Mouse (Mus musculus) forebrain, embryonic 14.5 days (tissue): ENCODE data around the gene Pard6a. TPM values are rescaled to one million over a fixed set of nuclear protein-coding genes. Genes with fewer than 3 reads are reported as not detected.

Experiments
- ATAC-seq: fragments of 200-750 bp; cut with Nextera tagmentation; 2 replicates; pipeline ENCODE4 v1.8.0; 2017; ENCODE audit warnings: mild to moderate bottlenecking, moderate library complexity
- DNase-seq: peaks from one replicate; pipeline ENCODE4 v3.0.0-alpha.2; 2015; ENCODE audit warnings: low spot score
- H3K27ac ChIP-seq: fragments of 300-500 bp; sonication (generic); 2 replicates; pipeline ENCODE4 v1.5.1; 2014; ENCODE audit warnings: low read depth, mild to moderate bottlenecking, control low read depth, low read length, moderate library complexity
- H3K27me3 ChIP-seq: fragments of 300-500 bp; sonication (generic); replicated peaks from 2 replicates; pipeline ENCODE4 v1.6.1; 2014; ENCODE audit warnings: low read length, control low read depth, mixed read lengths; ENCODE audit not compliant: control insufficient read depth, insufficient read depth
- H3K36me3 ChIP-seq: fragments of 300-500 bp; sonication (generic); 2 replicates; pipeline ENCODE4 v1.6.1; 2014; ENCODE audit warnings: low read length, control low read depth; ENCODE audit not compliant: control insufficient read depth, insufficient read depth
- H3K4me1 ChIP-seq: fragments of 300-500 bp; sonication (generic); 2 replicates; pipeline ENCODE4 v1.6.1; 2014; ENCODE audit warnings: antibody characterized with exemption, low read length, control low read depth; ENCODE audit not compliant: control insufficient read depth, insufficient read depth
- H3K4me2 ChIP-seq: fragments of 300-500 bp; sonication (generic); 2 replicates; pipeline ENCODE4 v1.6.1; 2014; ENCODE audit warnings: mild to moderate bottlenecking, control low read depth, low read length
- H3K4me3 ChIP-seq: fragments of 300-500 bp; sonication (generic); 2 replicates; pipeline ENCODE4 v1.5.1; 2014; ENCODE audit warnings: low read depth, low read length, control low read depth
- H3K9ac ChIP-seq: fragments of 300-500 bp; sonication (generic); 2 replicates; pipeline ENCODE4 v1.6.1; 2014; ENCODE audit warnings: mild to moderate bottlenecking, low read length, control low read depth, moderate library complexity
- H3K9me3 ChIP-seq: fragments of 300-500 bp; sonication (generic); replicated peaks from 2 replicates; pipeline ENCODE4 v1.6.1; 2016; ENCODE audit warnings: low read length, control low read depth, mixed read lengths; ENCODE audit not compliant: control insufficient read depth
- WGBS: fragments of 180-500 bp; shearing (Covaris S2); extraction: QIAGEN DNeasy Blood & Tissue Kit; methylation state at CpG from one replicate; pipeline ENCODE4 v1.1.7; 2014; 5-methylcytosine and 5-hydroxymethylcytosine counted together
- polyA plus RNA-seq: library from polyadenylated mRNA; unstranded; fragments of >200 nt; fragmentation: Nextera tagmentation; extraction: Ambion mirVana; gene quantifications from 2 replicates; pipeline ENCODE4 v1.2.1, GENCODE M21; 2014

Pard6a gene
- polyA plus RNA-seq, 1 experiment from 2014 or later = 48.1 TPM

DNA sequence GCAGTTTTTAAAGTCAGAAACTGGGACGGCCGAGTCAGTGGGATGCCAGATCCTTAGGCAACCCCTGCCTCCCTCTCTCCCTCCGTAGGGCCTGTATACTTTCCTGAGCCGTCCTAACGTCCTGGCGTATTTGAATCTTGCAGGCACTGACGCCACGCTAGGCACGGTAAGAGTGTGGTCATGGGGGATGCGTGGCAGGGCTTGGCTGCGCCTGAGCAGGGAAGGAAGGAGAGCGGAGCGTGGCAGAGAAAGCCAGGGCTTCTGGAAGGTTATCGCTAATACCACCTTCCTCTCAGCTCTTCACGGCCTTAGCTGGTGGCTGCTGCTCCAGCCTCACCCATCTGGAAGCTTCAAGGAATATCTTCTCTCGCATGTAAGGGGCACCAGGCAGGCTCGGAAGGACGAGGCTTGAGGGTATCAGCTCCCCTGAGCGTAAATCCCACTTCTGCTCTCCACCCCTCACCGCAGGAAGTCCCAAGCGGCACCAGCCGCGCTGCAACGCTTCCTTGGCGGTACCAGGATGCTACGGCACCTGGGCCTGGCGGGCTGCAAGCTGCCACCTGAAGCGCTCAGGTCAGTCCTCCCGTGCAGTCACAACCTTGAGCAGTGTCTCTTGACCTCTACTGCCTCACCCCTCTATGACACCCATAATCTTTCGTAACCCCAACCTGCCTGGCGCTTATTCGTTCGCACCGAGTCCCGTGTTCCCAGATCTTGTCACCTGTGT lies 11.5 kb upstream of the Pard6a start:
- ATAC-seq (no peak), DNase-seq (no peak)
- no peak overlapping the region for H3K27ac ChIP-seq
- peaks cover 6% of the 10 kb centered on the region; the same call in 1 of the 2 replicates for H3K36me3 ChIP-seq
- H3K4me2 ChIP-seq = no peak overlapping the region
- H3K4me1 ChIP-seq = peaks cover 5% of the 10 kb centered on the region; the same call in 1 of the 2 replicates
- no peak overlapping the region for H3K9ac ChIP-seq
- H3K27me3 ChIP-seq = no peaks in the 10 kb centered on the region
- H3K4me3 ChIP-seq = no peak overlapping the region
- WGBS = 63% methylated on average over 35 of the region's 35 CpGs
- H3K9me3 ChIP-seq = no peaks in the 10 kb centered on the region

DNA sequence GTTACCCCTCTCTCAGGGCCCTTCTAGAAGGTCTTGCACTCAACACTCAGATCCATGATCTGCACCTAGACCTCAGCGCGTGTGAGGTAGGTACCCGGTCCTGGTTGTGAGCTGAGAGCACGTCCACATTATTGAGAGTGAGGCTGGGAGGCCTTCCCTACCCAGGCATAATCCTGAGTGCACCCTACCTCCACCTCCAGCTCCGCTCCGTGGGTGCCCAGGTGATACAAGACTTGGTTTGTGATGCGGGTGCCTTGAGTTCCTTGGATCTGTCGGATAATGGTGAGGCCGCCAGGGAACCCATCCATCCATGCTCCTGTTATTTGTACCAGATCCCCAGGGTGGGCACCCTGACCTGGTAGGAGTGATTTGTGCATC lies 11.0 kb upstream of the Pard6a start:
- no peak for ATAC-seq
- DNase-seq = no peak

DNA sequence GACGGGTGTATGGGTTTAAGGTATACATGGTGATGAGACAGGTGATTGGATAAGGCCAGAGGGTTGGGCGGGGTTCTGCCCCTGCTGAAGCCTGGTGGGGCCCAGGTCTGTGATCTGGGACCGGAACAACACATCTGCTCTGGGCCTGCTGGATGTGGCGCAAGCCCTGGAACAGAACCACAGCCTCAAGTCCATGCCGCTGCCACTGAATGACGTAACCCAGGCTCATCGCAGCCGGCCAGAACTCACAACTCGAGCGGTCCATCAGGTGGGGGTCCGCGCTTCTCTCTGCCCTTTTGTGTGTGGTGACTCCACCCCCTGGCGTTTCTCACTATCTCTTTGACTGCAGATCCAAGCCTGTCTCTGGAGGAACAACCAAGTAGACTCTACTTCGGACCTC lies 10.0 kb upstream of the Pard6a start:
- peaks cover 4% of the 10 kb centered on the region; the same call in 1 of the 2 replicates for H3K36me3 ChIP-seq
- DNase-seq (no peak), ATAC-seq (no peak)
- H3K27me3 ChIP-seq = no peaks in the 10 kb centered on the region
- no peak overlapping the region for H3K4me2 ChIP-seq
- H3K9me3 ChIP-seq = no peaks in the 10 kb centered on the region
- H3K27ac ChIP-seq = no peak overlapping the region
- H3K4me1 ChIP-seq = peaks cover 7% of the 10 kb centered on the region; the same call in 1 of the 2 replicates
- no peak overlapping the region for H3K9ac ChIP-seq
- H3K4me3 ChIP-seq = no peak overlapping the region
- WGBS = 88% methylated on average over 14 of the region's 14 CpGs

More for the DNA sequence above, 11.0 kb upstream of the Pard6a start:
- Histone ChIP-seq H3K9ac (no peak overlapping the region), H3K27ac (no peak overlapping the region), H3K4me1 (peaks cover 7% of the 10 kb centered on the region; the same call in 1 of the 2 replicates), H3K27me3 (no peaks in the 10 kb centered on the region), H3K4me2 (no peak overlapping the region), H3K9me3 (no peaks in the 10 kb centered on the region), H3K36me3 (0 out of 2 replicates have a peak, but pooled peaks cover 2% of the 10 kb centered on the region), H3K4me3 (no peak overlapping the region)
- 90% methylated on average over 9 of the region's 9 CpGs for WGBS

DNA sequence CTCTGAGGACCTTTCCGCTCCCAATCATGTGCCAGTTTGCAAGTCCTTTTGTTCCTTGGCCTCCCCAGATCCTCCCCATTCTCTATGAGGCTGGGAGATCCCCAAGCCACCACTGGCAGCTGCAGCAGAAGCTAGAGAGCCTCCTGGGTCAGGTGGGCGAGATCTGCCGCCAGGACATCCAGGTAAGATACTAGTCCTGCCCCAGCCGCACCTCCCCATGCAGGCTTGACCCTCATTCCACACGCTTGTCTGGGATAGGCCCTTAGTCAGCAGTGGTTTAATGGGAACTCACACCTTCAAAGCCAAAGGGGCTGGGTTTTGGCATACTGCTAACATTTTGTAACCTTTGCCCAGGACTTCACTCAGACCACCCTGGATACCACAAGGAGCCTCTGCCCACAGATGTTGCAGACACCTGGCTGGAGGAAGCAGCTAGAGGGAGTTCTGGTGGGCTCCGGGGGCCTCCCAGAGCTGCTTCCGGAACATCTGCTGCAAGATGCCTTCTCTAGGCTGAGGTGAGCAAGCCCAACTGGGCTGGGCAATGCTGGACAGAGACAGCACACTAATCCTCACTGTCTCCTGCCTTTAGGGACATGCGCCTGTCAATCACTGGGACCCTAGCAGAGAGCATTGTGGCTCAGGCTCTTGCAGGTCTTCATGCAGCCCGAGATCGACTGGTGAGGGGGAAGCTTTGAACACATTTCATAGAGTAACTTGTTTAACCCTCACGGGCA lies 8.3 kb upstream of the Pard6a start:
- Histone ChIP-seq H3K4me2 (no peak overlapping the region), H3K4me3 (no peak overlapping the region), H3K4me1 (peaks cover 7% of the 10 kb centered on the region; the same call in 1 of the 2 replicates), H3K36me3 (peaks cover 20% of the 10 kb centered on the region), H3K9me3 (no peaks in the 10 kb centered on the region), H3K27ac (no peak overlapping the region), H3K27me3 (no peaks in the 10 kb centered on the region), H3K9ac (no peak overlapping the region)
- ATAC-seq (no peak), DNase-seq (no peak)
- 92% methylated on average over 11 of the region's 11 CpGs for WGBS

DNA sequence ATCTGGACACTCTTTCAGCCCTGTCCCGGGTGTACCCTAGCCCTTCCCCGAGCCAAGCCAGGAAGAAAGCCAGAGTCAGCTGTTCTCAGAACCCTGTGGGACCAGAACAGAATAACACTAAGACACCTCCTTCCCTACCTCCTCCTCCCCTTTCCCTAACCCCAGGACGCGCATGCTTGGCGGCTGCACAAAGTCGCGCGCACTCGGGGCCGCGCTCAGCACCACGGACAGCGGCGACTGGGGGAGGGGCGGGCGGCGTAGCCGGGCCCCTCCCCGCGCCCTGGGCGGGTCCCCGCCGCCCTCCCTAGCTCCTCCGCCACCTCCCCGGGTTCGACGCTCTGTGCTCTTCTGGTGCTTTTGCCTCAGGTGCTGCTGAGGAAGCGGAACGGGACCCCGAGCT lies 7.3 kb upstream of the Pard6a start:
- Histone ChIP-seq H3K9ac (peak overlapping the region; percentile 77), H3K4me3 (peak overlapping the region; percentile 58), H3K36me3 (peaks cover 30% of the 10 kb centered on the region), H3K4me2 (peak overlapping the region; percentile 85), H3K27me3 (no peaks in the 10 kb centered on the region), H3K4me1 (peaks cover 7% of the 10 kb centered on the region; the same call in 1 of the 2 replicates), H3K27ac (peak overlapping the region; percentile 39; the same call in 1 of the 2 replicates), H3K9me3 (no peaks in the 10 kb centered on the region)
- WGBS = 3% methylated on average over 26 of the region's 30 CpGs
- peak; percentile 77 for DNase-seq
- ATAC-seq = peak; percentile 74

DNA sequence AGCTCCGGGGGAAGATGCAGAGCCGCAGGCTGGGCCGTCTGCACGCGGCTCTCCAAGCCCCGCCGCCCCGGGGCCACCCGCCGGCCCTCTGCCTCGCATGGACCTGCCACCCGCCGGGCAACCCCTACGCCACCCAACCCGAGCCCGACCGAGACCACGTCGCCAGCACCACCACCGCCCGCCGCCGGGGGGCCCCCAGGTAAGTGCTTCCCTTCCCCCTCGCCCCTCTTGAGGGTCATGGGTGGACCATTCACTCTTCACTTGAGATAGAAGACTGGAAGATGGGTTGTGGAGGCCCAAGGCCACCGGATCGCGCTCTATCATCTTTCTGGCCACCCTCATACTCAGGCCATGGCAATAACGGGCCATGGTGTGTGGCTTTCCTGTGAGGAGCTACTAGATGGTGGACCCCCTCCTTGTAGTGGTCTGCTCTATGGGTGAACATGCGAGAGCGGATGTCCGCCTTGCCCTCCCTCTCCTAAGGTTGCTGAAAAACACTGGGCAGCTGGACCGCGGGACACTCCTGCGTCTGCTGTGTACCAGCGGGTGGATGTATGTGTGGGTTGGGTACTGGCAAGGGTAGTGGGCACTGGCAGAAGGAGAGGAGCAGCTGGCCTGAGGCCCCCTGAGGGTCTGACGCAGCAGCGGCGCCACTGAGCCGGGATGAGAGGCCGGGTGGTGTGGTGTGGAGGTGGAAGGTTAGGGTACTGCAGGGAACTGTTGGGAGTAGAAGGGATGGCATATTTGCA lies 6.7 kb upstream of the Pard6a start:
- peaks cover 7% of the 10 kb centered on the region; the same call in 1 of the 2 replicates for H3K4me1 ChIP-seq
- H3K4me2 ChIP-seq = peak overlapping the region; percentile 85
- H3K9ac ChIP-seq = peak overlapping the region; percentile 77
- DNase-seq = peak; percentile 30
- peak; percentile 38 for ATAC-seq
- no peaks in the 10 kb centered on the region for H3K9me3 ChIP-seq
- H3K4me3 ChIP-seq = peak overlapping the region; percentile 58
- WGBS = 9% methylated on average over 35 of the region's 40 CpGs
- peak overlapping the region; percentile 39; the same call in 1 of the 2 replicates for H3K27ac ChIP-seq
- peaks cover 34% of the 10 kb centered on the region for H3K36me3 ChIP-seq
- H3K27me3 ChIP-seq = no peaks in the 10 kb centered on the region

DNA sequence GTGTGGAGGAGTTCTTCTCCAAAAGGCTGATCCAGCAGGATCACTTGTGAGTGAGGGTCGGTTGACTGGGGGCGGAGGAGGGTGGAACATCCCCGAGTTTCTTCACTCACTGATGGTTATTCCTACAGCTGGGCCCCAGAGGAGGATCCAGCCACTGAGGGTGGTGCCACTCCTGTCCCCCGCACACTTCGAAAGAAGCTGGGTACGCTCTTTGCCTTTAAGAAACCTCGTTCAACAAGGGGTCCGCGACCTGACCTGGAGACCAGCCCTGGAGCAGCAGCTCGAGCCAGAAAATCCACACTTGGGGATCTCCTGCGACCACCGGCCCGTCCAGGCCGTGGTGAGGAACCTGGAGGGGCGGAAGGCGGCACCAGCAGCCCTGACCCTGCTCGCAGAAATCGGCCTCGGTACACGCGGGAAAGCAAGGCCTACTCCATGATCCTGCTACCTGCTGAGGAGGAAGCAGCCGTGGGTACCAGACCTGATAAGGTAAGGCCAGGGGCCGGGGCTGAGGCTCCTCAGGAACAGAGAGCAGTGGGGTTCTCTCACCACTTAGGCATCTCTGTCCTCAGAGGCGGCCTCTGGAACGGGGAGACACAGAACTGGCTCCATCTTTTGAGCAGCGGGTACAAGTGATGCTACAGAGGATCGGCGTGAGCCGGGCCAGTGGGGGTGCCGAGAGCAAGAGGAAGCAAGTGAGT lies 5.7 kb upstream of the Pard6a start:
- Histone ChIP-seq H3K4me3 (peak overlapping the region; percentile 58), H3K36me3 (peaks cover 37% of the 10 kb centered on the region), H3K27me3 (no peaks in the 10 kb centered on the region), H3K9ac (peak overlapping the region; percentile 77), H3K27ac (no peak overlapping the region), H3K4me2 (peak overlapping the region; percentile 85), H3K4me1 (peaks cover 13% of the 10 kb centered on the region), H3K9me3 (no peaks in the 10 kb centered on the region)
- WGBS = 85% methylated on average over 30 of the region's 30 CpGs
- DNase-seq = no peak
- ATAC-seq = no peak

DNA sequence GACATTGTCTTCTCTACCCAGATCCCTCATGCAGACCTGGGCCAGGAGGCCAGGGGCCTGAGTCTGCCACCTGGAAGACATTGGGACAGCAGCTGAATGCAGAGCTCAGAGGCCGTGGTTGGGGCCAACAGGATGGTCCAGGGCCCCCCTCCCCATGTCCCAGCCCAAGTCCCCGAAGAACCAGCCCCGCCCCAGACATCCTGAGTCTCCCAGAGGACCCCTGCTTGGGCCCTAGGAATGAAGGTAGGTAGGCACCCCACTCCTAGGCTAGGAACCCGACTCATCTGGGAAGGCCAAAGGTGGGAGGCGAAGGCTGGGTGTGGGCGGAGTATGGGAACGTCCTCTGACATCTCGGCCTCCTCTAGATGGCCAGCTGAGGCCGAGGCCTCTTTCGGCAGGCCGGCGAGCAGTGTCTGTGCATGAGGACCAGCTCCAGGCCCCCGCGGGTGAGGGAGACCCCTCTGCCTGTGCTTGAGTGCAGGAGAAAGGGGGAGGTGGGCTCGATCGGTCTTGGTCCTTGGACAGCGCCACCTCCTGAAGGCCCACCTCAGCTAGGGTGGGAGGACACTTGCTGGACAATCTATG lies 3.7 kb upstream of the Pard6a start:
- Histone ChIP-seq H3K9ac (no peak overlapping the region), H3K4me3 (no peak overlapping the region), H3K27ac (no peak overlapping the region), H3K4me2 (no peak overlapping the region), H3K4me1 (peaks cover 19% of the 10 kb centered on the region), H3K9me3 (no peaks in the 10 kb centered on the region), H3K27me3 (no peaks in the 10 kb centered on the region), H3K36me3 (peaks cover 37% of the 10 kb centered on the region)
- WGBS = 87% methylated on average over 17 of the region's 17 CpGs
- DNase-seq (no peak), ATAC-seq (no peak)
